Mouse (Mus musculus) adrenal gland, adult (tissue): ENCODE measurements around the gene Chm.
"Not testable (repeated sequence)": the region's sequence is repeated elsewhere in the genome, so short reads cannot be mapped to it uniquely, and the experiment has no call there.

Source experiments
- DNase-seq, 2 experiments: peaks; one replicate each; pipeline ENCODE4 v3.0.0; 2022 to 2023; ENCODE audit warnings: low spot score in 1 of 2; ENCODE audit not compliant: inconsistent age in 2 of 2

Chm gene

DNA sequence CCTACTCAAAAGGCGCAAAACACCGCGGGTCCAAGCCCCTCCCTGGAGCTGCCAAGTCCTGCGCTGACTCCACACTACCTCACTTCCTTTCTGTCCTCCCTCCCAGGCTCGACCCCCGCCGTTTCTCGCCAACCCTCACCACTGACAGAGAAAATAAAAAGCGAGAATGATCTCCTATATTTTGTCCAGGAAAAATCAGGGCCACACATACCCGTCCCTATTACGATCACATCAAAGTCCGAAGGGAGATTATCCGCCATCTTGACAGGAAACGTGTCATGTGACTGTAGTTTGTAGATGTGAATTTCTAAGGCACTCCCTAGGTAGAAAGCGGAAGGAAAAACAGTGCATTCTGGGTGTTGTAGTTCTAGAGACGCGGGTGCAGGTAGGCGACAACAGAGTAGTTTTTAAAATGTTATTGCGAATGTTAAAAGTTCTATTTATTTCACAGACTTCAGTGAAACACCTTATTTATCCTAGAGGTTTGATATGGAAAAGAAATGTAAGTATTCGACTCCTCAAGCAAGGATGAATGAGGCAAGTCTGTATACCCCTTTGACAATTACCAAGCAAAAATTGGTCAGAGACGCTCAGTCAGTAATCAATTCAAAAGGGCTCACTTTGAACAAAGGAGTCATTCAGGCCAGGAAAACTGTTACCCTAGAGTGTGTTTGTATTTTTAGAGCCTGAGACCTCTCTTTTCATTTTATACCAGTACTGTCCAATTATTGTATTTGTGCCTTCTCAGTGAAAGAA lies at the start of gene Chm:
TSS of gene Chm (minus strand) at position 288 of the 756 bp plus-strand sequence.
- DNase-seq: peak; percentile 48 to 87

DNA sequence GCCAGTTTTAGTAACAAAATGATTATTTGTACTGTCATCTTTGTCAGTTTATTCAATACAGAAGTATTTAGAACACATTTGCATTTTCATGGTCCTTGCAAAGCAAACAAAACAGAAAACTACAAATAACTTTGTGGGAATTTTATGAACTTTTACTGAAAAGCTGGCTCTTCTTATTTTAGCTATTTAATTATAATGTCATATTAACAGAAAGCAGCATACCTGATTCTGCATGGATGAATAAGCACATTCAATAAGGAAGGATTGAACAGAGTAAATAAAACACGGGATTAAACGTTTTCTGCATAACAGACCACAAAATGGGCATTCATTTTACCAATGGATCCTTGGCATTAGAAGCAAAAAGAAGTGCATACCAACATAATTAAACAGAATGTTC lies 8.6 kb upstream of the Chm start:
- DNase-seq: no peak

DNA sequence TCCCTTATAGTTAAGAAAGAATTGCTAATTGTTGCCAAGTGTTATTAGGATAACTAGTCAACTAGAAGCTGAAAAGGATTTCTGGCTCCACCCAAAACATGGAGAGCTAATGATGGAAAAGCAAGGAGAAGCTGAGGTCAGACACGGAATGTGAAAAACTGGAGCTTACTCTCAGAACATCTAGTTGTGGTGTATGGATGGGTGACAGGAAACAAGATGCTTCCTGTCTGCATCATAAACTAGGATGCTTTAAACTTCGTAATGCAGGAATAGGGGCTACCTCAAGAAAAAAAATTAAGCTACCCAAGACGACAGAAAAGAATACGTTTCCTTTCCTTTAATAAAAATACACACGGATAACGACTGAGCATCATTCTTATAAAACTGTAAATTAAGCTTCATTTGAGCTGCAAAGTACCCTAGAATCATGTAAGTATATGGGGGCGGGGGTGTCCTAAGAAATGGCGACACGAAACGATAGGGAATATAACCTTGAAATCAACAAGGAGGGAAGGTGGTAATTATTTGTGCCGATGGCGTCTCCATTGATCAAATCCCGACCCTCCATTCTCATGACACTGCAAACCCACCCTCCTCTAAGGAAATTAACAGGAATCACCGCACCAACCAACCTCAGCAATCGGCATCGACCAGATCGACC lies 618 bp downstream of the Chm start:
- peak in 1 of 2 experiments; percentile 25 for DNase-seq

DNA sequence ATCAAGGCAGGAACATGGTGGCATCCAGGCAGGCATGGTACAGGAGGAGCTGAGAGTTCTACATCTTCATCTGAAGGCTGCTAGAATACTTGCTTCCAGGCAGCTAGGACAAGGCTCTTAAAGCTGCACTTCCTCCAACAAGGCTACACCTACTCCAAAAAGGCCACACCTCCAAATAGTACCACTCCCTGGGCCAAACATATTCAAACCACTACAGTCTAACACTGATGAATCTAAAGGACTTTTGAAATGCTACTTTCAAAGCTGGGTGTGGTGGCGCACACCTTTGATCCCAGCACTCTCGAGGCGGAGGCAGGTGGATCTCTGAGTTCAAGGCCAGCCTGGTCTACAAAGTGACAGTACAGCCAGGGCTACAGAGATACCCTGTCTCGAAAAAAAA lies 4.5 kb downstream of the Chm start:
- not testable (repeated sequence) for DNase-seq

DNA sequence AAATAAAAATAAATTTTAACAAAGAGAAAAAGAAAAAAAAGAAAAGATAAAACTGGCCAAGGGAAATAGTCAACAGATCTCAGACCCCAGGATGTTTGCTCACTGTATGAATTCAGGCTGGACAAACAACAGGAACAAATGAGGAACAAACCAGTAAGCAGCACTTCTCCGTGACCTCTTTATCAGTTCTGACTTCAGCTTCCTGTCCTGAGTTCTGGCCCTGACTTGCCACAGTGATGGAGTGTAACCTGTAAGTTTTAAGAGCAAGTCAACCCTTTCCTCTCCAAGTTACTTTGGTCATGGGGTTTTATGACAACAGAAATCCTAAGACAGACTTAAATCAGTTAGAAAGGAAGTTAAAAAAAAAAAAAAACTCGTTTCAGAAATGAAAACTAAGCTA lies 12.6 kb downstream of the Chm start:
- DNase-seq: no peak

DNA sequence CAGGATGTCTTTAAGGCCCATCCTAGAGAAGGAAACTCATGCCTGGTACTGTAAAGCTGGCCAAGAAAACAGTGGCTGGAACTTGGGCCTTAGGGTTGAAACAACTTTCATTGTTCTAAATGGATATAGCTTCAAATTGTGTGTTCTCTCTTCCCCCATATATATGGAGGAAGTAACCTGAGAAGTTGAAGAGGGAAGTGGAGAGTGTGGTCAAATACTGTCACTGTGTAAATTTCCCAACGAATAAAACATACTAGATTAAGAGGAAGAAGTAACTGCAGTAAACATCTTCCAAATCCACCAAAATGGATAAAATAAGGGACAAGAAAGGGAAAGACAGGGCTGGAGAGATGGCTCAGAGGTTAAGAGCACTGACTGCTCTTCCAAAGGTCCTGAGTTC lies 13.0 kb downstream of the Chm start:
- DNase-seq: no peak

DNA sequence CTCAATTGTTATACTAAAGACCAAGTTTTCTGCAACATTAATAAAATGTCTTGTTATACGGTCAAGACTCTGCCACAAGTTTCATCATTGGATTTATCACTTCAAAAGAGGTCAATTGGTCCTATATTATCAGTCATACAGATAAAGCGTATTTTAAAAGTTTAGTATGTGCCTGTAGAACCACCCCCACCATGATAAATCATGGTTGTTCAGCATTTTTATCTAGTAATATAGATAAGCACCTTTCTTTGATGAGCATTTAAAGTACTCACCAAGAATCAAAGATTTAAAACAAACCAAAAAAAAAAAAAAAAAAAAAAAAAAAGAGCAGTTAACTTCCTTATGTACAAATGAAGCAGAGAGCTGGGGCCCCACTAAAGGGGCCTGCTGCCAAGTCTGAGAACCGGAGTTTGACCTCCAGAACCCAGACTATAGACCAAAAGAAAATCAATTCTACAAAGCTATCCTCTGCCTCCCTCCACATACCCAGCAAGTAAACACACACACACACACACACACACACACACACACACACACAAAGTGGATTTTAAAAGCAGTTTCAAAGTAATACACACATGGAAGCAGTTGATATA lies 25.0 kb downstream of the Chm start:
- DNase-seq: no peak

DNA sequence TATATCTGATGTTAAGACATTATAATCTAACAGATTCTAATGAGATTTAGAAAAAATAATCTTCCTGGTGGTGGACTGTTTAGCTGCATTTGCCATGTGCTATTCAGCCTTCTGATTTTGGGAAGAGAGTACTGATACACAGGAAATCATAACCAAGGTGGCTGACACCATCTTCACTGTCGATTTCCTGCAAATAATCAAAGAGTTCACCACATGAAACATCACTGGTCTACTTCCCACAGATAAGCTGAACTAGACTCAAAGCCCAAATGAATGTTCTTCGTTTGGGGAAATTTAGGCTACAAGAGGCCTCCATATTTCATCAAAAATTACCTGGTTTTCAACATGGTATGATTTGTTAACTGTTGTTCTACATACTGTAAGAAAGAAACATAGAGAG lies 101.1 kb downstream of the Chm start:
- no peak for DNase-seq

DNA sequence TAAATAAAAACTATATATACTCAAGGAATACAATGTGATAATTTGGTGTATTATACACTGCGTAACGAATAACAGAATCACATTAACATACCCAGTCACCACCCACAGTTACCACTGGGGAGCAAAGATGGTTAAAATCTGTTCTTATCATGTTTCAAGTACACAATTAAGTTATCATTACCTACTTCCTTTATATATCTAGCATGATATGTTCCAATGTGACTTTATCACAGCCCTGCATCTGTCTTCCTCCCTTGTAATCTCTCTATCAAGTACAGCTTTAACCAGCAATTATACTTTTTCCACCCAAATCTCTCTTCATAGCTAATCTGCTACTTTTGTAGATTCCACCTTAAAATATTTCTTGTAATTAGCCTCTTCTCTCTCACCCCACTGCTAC lies 109.3 kb downstream of the Chm start:
- DNase-seq: no peak

DNA sequence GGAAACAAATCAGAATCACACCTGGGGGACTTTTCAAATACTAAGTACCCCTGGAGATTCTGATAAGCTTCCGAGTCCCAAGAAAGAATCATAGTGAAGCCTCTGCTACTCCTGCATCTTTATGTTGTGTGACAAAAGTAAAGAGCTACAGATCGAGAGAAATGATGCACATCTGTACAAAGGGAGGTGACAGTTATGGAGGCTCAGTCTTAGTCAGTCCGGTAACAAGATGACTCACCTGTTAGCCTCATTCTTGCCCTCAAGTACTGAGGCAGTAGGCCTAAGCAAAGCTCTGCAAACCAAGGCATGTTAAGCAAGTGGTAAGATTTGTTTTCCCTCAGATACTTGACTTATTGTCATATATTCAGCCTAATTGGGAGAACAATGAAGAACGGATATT lies 110.5 kb downstream of the Chm start:
- DNase-seq: no peak

DNA sequence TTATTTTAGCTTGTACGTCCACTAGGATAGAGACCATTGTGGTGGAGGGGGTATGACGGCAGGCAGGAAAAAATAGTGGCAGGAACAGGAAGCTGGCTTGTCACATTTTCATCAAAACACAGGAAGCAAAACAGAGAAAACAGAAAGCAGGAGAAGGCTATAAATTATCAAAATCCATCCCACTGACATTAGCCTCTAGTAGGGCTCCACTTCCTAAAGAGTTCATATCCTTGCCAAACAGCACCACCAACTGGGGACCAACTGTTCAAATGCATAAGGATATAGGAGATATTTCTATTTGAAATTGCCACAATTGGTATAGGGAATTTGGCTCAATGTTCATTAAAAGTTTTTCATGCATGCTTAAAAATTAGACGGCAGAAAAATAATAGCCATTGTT lies 181.7 kb downstream of the Chm start:
- DNase-seq: no peak

DNA sequence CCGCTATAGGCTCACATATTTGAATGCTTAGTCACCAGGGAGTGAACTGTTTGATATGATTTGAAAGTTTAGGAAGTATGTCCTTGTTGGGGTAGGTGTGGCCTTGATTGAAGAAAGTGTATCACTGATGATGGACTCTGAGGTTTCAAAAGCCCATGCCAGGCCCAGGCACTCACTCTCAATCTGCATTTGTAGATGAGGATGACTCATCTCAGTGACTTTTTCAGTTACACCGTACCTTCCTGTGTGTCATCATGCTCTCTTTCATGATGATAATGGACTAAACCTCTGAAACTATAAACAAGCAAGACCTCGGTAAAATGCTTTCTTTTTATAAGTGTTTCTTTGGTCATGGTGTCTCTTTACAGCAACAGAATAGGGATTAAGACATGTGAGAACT lies 183.1 kb downstream of the Chm start:
- no peak for DNase-seq
